Mouse (Mus musculus): ENCODE results near the gene Teddm2.

- TF ChIP-seq POLR2A (IDR thresholded peaks at IDR 0.05; ENCODE audit: low read depth, low read length) (no peak), CTCF (IDR thresholded peaks at IDR 0.05; ENCODE audit: extremely low read depth, insufficient read length, insufficient replicate concordance, low read depth, low read length) (no peak)
Observed at GRCm38 (mm10) chr1:153903006-153903405, 3.0 kb upstream of the Teddm2 start.

Data from small intestine, adult 2 months (tissue).